Mouse (Mus musculus): Measurements from ENCODE around the gene Dclk2. TPM values are rescaled to one million over a fixed set of nuclear protein-coding genes. Genes with fewer than 3 reads are reported as not detected.

The Dclk2 gene
- total and polyA plus RNA-seq, 3 experiments: under 0.01 to 0.17 TPM; not detected in 1

- Histone ChIP-seq H3K79me2 (ENCODE audit: control insufficient read depth, insufficient read depth, low read length, poor library complexity) (no peaks in the 10 kb centered on the region), H3K36me3 (ENCODE audit: control insufficient read depth in 1 of 2, insufficient read depth in 2 of 2, low read length in 2 of 2) (no peaks in the 10 kb centered on the region), H3K27me3 (ENCODE audit: control insufficient read depth in 1 of 2, insufficient read depth in 2 of 2, low read length in 2 of 2) (no peaks in the 10 kb centered on the region), H3K9me3 (replicated peaks; ENCODE audit: insufficient read depth, low read length) (no peaks in the 10 kb centered on the region), H3K4me1 (ENCODE audit: control insufficient read depth in 1 of 2, insufficient read depth in 2 of 2, low read length in 2 of 2) (no peaks in the 10 kb centered on the region), H3K9ac (ENCODE audit: control insufficient read depth, low read depth, low read length, poor library complexity, severe bottlenecking) (no peak overlapping the region), H3K27ac (ENCODE audit: control insufficient read depth, low read depth, low read length) (no peak overlapping the region), H3K4me3 (ENCODE audit: control insufficient read depth in 1 of 2, insufficient read depth in 1 of 2, low read depth in 2 of 2, low read length in 2 of 2) (no peak overlapping the region)
- no peak for TF ChIP-seq EP300 (IDR thresholded peaks at IDR 0.05; ENCODE audit: low read depth in 1 of 2, low read length in 2 of 2)
- no peak for TF ChIP-seq CHD1 (IDR thresholded peaks at IDR 0.05; ENCODE audit: low read depth, low read length)
- no peak for TF ChIP-seq ETS1 (IDR thresholded peaks at IDR 0.05; ENCODE audit: low read depth, low read length)
- TF ChIP-seq SIN3A (IDR thresholded peaks at IDR 0.05; ENCODE audit: low read length): no peak
- no peak for TF ChIP-seq UBTF (IDR thresholded peaks at IDR 0.05; ENCODE audit: borderline replicate concordance, insufficient read depth, low read depth, low read length)
- no peak for TF ChIP-seq POLR2AphosphoS2 (IDR thresholded peaks at IDR 0.05; ENCODE audit: low read length)
- no peak for TF ChIP-seq GABPA (IDR thresholded peaks at IDR 0.05; ENCODE audit: low read depth, low read length)
- no peak for TF ChIP-seq NRF1 (IDR thresholded peaks at IDR 0.05; ENCODE audit: insufficient read depth, low read depth, low read length, poor library complexity, severe bottlenecking)
- TF ChIP-seq TAL1 (IDR thresholded peaks at IDR 0.05; ENCODE audit: low read length): no peak
- no peak for TF ChIP-seq ZMIZ1 (IDR thresholded peaks at IDR 0.05; ENCODE audit: low read depth, low read length)
- TF ChIP-seq CTCF (IDR thresholded peaks at IDR 0.05 in 2 of 3, conservative IDR thresholded peaks at IDR 0.05 in 1 of 3; ENCODE audit: control insufficient read depth in 1 of 3, insufficient read depth in 1 of 3, low read depth in 2 of 3, low read length in 3 of 3, poor library complexity in 1 of 3, severe bottlenecking in 1 of 3): no peak
- no peak for TF ChIP-seq USF1 (IDR thresholded peaks at IDR 0.05; ENCODE audit: low read depth, low read length)
- no peak for TF ChIP-seq SMC3 (IDR thresholded peaks at IDR 0.05; ENCODE audit: low read depth, low read length)
- TF ChIP-seq ZKSCAN1 (IDR thresholded peaks at IDR 0.05; ENCODE audit: low read depth, low read length): no peak
- DNase-seq (ENCODE audit: low read depth, low spot score): no peak
These were observed 726 bp upstream of the Dclk2 start for GRCm38 (mm10) chr3:86921181-86921975.

DNA sequence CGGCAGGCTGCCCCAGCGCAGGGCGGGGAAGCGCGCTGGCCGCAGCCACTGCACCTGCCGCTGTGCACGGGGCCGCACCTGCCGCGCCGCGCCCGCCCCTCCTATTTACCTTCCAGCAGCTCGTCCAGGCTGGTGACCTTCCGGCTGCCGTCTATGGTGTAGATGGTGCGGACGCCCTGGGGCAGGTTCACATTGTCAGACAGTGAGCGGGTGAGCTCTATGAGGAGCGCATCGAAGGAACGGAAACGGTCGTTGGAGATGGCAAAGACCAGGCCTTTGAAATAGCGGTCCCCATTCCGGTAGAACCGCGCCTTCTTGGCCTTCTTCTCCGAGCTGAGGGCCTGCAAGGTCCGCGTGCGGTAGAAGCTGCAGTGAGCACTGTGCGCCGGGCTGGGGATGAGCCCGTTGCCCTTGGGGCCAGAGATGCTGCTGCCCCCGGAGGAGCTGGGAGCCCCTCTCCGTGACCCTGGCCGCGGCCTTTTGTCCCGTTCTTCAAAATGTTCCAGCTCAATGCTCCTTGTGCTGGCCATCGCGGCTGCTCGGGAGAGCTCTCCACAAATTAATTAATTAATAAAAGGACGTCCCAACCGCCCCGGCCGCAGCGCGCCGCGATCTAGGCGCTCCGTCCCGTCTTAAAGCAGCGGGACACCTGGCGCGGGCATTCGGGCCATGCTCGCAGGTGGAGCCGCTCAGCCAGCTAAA, 860 bp downstream of the Dclk2 start:
- DNase-seq (ENCODE audit: low read depth, low spot score): no peak
- Histone ChIP-seq H3K36me3 (ENCODE audit: control insufficient read depth in 1 of 2, insufficient read depth in 2 of 2, low read length in 2 of 2) (no peaks in the 10 kb centered on the region), H3K79me2 (ENCODE audit: control insufficient read depth, insufficient read depth, low read length, poor library complexity) (no peaks in the 10 kb centered on the region), H3K27me3 (ENCODE audit: control insufficient read depth in 1 of 2, insufficient read depth in 2 of 2, low read length in 2 of 2) (no peaks in the 10 kb centered on the region), H3K9me3 (replicated peaks; ENCODE audit: insufficient read depth, low read length) (no peaks in the 10 kb centered on the region), H3K9ac (ENCODE audit: control insufficient read depth, low read depth, low read length, poor library complexity, severe bottlenecking) (no peak overlapping the region), H3K4me3 (ENCODE audit: control insufficient read depth in 1 of 2, insufficient read depth in 1 of 2, low read depth in 2 of 2, low read length in 2 of 2) (no peak overlapping the region), H3K27ac (ENCODE audit: control insufficient read depth, low read depth, low read length) (no peak overlapping the region), H3K4me1 (ENCODE audit: control insufficient read depth in 1 of 2, insufficient read depth in 2 of 2, low read length in 2 of 2) (no peaks in the 10 kb centered on the region)
- TF ChIP-seq ZKSCAN1 (IDR thresholded peaks at IDR 0.05; ENCODE audit: low read depth, low read length): no peak
- no peak for TF ChIP-seq POLR2A (IDR thresholded peaks at IDR 0.05; ENCODE audit: control insufficient read depth in 1 of 2, insufficient read depth in 1 of 2, low read depth in 1 of 2, low read length in 2 of 2, poor library complexity in 1 of 2)
- no peak for TF ChIP-seq NELFE (IDR thresholded peaks at IDR 0.05; ENCODE audit: low read depth, low read length)
- TF ChIP-seq E2F4 (IDR thresholded peaks at IDR 0.05; ENCODE audit: borderline replicate concordance, low read depth, low read length): no peak
- TF ChIP-seq NRF1 (IDR thresholded peaks at IDR 0.05; ENCODE audit: insufficient read depth, low read depth, low read length, poor library complexity, severe bottlenecking): no peak
- no peak for TF ChIP-seq ZC3H11A (IDR thresholded peaks at IDR 0.05; ENCODE audit: low read depth, low read length)
- no peak for TF ChIP-seq USF1 (IDR thresholded peaks at IDR 0.05; ENCODE audit: low read depth, low read length)
- no peak for TF ChIP-seq ZMIZ1 (IDR thresholded peaks at IDR 0.05; ENCODE audit: low read depth, low read length)
- TF ChIP-seq POLR2AphosphoS5 (IDR thresholded peaks at IDR 0.05; ENCODE audit: borderline replicate concordance, low read depth, low read length): no peak
- no peak for TF ChIP-seq SIN3A (IDR thresholded peaks at IDR 0.05; ENCODE audit: low read length)
- TF ChIP-seq ETS1 (IDR thresholded peaks at IDR 0.05; ENCODE audit: low read depth, low read length): no peak
- TF ChIP-seq CHD2 (IDR thresholded peaks at IDR 0.05; ENCODE audit: low read length): no peak
- TF ChIP-seq KAT2A (conservative IDR thresholded peaks at IDR 0.05; ENCODE audit: low read depth, low read length): no peak
- no peak for TF ChIP-seq USF2 (IDR thresholded peaks at IDR 0.05; ENCODE audit: borderline replicate concordance in 1 of 2, insufficient read depth in 1 of 2, low read depth in 1 of 2, low read length in 2 of 2)
- no peak for TF ChIP-seq MEF2A (IDR thresholded peaks at IDR 0.05; ENCODE audit: extremely low read depth, insufficient replicate concordance, low read depth, low read length, poor library complexity, severe bottlenecking)
- no peak for TF ChIP-seq GATA1 (IDR thresholded peaks at IDR 0.05; ENCODE audit: low read depth, low read length)
